Mouse (Mus musculus) heart, postnatal 0 days (tissue): Measurements from ENCODE around the gene Rpl29.

ENCODE experiments used
- CTCF ChIP-seq: IDR thresholded peaks from 2 replicates; pipeline ENCODE4 v1.5.1; 2016; ENCODE audit warnings: antibody characterized with exemption, control low read depth, low read depth
- EP300 ChIP-seq: IDR thresholded peaks from 2 replicates; pipeline ENCODE4 v1.6.1; 2016; ENCODE audit warnings: antibody characterized with exemption, low read depth

- no peak for TF ChIP-seq CTCF
- no peak for TF ChIP-seq EP300
These were observed 27.1 kb upstream of the Rpl29 start for GRCm38 (mm10) chr9:106402149-106402548.
